Mouse (Mus musculus) lung, postnatal 4 days (tissue): Measurements from ENCODE around the gene Galnt9.

ENCODE experiments used
- DNase-seq, 2 experiments: peaks; one replicate each; pipeline ENCODE4 v3.0.0; 2021

Galnt9 gene

DNA sequence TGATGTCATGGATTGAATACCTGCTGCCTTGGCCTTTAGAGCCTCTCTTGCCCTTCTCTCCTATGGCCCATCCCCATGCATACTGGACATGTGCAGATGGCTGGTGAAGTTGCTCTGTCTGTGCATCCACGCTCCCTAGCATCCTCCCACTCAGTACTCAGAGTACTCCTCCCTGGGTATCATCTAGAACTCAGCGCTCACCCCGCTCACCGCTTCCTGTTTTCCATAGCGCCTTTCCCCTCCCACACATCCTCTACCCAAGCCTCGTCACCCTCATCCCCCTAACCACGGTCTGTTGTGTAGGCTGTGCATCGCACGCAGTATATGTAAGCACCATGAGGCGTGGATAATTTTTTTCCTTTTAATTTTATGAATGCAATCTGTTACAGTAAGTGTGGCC is 51.2 kb downstream of the Galnt9 start:
- DNase-seq, result no peak

DNA sequence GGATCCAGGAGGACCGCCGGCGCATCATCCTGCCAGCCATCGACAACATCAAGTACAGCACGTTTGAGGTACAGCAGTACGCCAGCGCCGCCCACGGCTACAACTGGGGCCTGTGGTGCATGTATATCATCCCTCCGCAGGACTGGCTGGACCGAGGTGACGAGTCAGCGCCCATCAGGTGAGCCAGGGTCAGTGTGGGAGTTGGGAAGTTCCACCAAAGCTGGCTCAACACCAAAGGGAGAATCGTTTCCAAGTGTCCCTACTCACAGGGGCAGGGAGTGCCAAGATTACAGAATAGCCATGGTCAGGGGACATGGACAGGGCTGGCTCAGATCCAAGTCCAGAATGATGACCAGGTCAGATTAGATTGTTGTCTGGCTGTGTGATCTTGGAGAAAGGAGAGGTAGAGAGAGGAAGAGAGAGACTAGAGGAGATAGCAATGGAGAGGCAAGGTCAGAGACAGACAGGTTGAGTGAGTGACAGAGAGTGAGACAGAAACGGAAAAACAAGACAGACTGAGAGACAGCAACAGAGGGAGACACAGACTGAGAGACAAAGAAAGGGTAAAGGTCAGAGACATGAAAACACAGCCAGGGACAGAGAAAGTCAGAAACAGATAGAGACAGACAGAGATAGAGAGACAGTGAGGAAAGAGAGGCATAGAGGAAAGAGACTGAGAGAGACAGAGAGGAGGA is 52.1 kb downstream of the Galnt9 start:
- DNase-seq, result no peak

DNA sequence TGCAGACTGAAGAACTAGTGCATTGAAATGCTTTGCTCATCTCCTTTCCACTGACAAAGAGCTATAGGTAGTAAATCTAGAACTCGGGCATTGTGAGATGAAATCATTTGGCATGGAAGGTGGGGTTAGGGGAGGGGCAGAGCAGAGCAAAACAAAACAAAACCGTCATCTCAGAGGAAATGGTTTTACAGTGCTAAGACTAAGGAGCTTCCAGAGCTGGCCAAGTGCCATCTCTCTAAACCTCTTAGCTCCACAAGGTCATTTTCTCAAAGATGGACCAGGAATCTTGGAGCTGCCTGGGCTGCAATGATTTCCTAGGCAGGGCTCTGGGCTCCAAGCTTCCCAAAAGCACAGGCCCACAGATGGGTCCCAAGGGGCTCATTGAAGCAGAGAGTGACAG is 53.3 kb downstream of the Galnt9 start:
- DNase-seq, result no peak

DNA sequence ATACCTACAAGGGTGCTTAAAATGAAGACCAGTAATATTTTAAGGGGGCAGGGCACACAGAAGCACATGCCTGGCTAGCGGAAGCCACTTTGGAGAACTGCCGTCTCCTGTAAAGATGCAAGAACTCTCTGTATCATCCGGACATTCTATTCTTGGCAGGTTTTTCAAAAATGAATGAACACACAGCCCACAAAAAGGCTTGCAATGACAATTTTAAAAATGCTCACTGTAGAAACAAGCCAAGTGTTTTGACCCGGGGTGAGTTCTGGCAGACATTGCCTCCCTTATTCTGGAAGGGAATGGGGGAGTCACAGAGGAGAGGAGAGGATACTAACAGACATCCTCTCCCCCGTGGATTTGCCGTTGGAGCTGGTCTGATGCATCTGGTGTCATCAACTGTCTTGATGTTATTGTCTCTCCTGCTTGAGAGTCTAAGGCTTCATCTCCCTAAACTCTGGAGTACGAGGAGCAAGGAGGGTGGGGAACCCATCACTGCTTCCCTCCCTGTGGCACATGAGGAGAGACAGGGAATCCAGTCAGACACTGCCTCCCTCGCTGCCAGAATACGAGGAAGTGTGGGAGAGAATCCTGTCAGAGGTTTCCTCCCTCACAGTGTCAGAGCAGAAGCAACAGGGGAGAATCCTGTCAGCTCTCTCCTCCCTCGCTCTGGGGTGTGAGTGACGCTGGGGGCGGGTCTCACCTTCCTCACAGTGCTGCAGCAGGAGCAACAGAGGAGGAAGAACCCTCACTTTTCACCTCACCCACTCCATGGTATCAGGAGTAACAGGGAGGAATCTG is 54.3 kb downstream of the Galnt9 start:
- no peak for DNase-seq

DNA sequence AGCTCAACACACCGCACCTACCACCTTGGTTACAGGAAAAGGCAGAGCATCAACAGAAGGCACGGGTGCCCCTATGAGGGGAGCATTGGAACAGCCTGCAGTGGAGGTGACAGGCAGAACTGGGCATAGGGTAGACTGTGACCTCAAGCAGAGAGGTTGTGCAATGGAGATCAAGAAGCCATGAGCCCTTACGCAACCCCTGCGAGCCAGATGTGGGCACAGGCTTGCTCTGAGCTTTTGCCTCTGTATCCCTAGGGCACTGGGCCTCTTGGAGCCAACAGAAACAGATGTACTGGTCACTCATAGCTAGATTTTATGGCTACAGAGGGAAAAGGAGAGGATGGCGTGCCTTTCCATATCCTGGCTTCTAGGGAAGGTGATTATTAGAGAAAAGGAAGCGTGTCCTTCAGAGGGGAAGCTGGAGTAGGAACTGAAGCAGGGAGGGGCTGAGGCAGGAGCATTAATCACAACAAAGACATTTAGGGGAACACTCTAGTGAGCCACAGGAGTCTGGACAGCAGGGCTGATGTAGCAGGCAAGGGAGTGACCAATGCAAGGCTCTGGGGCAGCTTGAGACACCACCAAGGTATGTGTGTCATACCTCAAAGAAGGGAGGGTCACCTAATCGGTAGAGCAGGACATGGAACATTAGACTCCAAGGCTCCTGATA is 59.0 kb downstream of the Galnt9 start:
- no peak for DNase-seq

DNA sequence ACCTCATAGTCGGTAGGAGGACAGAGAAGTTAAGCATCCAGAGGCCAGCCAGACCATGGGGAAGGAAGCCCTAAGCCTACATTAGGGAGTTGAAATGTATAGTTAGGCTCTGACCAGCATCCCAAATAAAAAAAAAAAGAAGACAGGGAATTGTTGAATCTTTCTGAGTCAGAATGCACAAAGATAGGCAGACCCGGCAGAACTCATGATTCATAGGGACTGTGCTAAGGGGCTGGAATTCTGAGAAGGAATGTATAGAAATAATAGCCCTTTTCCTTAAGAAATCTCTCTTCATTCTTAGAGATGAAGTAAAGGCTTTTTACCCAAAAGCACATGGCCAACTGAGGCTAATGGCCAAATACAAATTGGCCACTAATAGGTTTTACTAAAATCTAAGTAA is 60.2 kb downstream of the Galnt9 start:
- DNase-seq, result no peak

DNA sequence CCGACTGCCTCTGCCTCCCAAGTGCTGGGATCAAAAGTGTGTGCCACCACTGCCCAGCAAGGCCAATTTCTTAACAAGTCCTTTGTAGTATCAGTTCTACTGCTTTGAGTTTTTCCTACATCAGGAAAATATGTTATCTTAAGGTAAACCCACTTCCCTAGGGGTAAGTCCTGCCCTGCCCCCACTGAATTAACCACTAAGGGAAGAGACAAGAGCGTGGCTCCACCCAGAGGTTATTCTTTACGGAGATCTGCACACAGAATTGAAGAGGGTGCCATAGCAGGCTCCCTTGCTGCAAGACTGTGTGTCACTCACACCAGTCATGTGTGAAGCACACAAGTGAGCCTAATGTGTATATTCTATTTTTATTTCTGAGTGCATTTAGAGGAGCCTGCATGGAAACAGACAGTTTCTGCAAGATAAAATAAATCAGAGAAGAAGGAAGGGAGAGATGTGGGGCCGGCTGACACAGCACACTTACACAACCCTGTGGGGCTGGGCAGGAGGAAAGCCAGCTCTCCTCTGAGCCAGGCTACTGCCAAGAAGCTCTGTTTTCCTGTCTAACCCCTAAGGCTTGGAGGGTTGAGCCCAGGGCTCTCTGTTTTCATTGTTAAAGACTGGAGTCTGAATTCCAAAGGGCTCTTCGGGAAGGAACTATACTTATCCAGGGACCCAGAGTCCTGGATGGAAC is 61.5 kb downstream of the Galnt9 start:
- no peak for DNase-seq

DNA sequence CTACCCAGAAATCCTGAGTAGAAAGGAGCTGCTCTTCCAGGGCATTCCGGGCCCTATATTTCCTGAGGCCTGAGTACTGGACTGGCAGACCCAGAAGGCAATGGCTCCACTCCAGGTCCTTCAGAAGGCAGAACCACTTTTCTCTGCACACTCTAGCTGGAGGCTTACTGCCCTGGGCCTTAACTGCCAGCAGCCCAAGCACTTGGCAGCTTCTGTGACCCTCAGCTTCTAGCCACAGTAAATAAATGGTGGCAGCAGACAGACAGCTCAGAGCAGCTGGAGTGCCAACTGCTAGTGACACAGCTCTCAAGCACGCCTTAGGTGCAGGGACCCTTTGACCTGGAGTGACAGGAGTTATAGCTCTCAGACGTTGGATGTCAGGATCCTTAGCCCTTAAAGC is 63.6 kb downstream of the Galnt9 start:
- no peak for DNase-seq

DNA sequence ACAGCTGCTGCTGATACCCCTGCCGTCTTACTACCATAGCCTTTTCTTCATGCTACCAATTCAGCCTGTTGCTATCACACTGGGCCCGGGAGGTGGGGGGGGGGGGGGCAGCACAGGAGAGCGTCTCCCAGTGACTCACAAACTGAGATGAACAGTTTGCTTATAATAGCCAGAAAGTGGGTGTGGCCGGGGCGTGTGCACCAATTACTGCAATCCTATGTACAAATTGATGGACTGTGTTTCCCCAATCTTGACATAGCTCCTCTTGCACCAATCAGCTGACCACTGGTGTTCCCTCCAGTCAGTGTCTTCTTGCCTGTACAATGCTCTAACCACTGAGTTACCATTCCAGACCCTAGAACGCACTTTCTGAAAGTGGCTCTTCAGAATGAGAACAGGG is 64.2 kb downstream of the Galnt9 start:
- no peak for DNase-seq

DNA sequence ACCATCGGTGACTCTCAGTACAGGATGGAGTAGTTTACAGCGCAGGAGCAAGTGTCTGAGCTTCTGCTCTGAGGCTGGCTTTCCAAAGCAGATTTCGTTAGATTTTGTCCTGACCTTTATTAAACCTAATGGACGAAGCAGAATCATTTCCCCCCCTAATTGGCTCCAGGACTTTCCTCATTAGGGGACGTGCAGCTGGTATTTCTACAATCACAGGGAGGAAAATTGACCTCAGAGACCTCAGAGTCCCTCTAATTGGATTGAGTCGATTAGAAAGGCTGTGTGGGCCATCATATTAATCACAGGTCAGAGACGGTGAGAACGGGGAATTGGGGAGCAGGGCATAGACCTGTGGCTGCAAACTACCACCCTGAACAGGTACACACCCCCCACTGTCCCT is 64.8 kb downstream of the Galnt9 start:
- no peak for DNase-seq

DNA sequence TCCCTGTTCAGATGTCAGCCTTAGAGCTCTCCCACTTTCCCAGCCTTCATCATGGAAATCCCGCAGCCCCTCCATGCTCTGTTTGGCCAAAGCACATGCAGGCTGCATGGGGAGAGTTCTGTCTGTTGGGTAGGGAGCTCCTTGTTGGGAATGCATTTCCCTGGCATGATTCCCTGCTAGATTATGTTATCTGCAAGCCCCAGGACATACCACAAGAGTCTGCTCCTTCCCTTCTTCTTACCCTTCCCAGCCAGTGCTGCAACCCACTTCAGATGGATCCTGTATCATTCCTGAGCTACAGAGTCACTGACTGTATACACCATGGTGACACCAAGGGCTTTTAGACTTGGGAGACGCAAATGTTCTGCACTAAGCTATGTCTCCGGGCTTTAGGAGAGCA is 65.3 kb downstream of the Galnt9 start:
- no peak for DNase-seq

DNA sequence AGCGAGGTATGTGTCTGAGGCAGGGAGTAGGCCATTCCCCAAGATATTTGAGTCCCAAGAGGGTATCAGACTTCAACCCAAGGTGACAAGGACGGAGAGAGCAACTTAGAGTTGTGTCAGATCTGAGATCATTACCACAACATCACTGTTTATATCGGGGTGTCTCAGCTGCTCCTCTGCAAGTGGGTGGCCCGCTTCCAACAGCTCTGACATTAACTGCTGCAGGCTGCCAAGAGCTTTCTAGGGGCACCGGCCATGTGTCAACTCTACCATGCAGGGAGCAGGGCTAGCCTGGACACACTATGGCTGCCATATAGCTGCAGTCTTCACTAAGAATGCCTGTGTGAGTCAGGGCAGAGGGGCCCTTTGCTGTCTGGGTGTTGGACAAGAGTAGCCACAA is 65.7 kb downstream of the Galnt9 start:
- DNase-seq, result no peak

DNA sequence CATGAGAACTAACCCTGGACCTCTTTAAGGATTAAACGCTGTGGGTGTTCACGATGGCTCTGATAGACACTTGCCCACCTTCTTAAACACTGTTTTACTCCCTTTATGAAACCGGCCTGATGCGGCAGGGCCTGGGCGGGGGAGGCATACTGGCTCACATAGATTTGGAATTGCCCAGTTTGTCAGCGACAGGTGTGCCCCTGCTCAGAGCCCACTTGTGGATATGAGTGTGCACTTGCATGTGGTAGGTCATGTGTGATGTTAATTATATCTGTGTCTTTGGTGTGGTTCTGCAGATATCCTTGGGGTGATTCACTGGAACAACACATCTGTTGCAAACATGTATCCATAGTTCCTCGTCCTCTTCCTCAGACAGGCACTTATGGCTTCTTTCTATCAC is 66.3 kb downstream of the Galnt9 start:
- no peak for DNase-seq

DNA sequence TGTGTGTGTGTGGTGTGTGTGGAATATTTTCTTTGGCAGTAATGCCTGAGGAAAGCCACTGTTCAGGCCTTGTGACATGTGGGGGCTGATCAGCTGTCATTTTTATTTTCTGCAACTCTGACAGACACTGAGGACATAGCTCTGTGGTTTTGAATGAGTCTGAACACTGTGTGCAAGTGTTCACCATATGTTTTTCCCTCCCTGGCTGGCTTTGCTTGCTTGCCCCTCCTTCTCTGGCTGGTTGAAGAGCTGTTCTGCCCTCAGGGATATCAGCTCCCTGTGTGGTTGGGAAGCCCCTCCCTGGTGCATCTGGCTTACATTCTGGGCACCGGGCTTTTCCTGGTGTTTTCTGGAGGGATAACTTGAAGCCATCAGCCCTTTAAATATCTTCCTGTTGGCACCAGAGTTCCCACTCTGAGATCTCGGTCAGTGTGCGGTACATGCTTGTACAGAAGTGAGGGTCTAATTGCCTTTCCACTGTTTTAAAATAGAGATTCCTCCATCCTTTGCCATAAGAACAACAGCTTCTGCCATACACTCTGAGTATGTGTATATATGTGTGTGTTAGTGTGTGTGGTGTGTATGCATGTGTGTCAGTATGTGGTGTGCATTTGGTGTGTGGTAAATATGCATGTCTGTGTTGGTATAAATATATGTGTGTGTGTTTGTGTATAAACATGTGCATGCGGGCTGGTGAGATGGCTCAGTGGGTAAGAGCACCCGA is 67.4 kb downstream of the Galnt9 start:
- no peak for DNase-seq

DNA sequence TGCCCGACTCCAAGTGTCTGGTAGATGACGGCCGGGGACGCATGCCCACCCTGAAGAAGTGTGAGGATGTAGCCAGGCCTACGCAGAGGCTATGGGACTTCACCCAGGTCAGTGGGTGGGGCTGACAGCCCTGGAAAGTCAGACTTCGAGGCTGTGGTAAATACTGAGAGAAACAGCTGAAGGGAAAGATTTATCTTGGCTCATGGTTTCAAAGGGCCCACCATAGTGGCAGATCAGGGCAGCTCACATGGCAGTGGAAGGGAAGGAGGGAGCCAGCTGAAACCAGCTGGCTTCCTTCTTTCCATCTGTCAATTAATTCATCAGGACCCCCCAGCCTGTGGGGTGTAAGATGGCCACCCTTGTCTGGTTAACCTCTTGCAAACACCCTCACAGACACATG is 75.1 kb downstream of the Galnt9 start:
- no peak for DNase-seq

DNA sequence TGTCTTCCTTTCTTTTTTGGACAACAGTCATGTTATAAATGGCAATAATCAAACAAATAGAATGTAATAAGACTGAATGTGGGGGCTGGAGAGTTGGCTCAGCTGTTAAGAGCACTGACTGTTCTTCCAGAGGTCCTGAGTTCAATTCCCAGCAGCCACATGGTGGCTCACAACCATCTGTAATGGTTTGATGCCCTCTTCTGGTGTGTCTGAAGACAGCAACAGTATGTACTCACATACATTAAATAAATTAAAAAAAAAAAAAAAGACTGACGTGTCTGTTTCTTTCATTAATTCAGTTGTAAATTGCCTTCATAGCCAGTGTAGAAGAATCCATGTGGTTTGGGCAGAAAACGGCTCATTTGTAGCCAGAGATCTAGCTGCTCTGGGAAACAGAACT is 80.2 kb downstream of the Galnt9 start:
- DNase-seq, result no peak

DNA sequence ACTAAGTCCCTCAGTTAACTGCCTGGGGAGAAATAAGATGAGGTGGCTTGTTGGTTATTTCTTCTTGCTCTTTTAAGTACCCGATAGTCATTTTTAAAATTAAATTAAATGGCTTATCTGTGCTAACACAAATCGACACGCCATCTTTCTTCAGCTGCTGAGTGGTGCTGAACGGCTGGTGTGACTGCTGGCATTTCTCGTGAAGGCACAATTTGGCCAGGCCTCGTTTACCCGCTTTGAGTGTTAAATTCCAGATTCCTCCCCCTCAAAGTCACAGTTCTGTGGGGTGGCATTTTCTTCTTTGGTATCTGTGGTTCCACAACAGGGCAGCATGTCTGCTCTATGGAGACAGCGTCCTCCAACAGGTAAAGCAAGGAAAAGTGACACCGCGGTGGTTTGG is 83.2 kb downstream of the Galnt9 start:
- DNase-seq, result no peak

DNA sequence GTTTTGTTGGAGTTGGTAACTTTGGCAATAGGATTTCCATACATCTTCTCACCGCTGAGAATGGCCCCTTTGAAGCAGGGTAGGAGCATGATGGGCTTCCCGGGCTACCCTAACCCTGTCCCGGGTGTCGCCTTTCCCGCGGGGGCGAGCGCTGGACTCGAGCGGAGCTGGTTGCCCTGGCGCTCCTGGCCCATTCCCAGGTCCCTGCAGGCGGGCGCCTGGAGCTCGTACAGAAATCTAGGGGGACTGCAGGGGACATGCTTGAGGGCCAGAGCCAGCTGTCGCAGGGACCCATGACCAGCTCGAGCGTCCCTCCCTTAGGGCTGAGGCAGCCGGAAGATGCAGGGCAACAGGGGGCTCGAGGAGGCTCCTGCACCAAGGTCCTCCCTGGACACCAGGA is 84.0 kb downstream of the Galnt9 start:
- DNase-seq, result no peak

DNA sequence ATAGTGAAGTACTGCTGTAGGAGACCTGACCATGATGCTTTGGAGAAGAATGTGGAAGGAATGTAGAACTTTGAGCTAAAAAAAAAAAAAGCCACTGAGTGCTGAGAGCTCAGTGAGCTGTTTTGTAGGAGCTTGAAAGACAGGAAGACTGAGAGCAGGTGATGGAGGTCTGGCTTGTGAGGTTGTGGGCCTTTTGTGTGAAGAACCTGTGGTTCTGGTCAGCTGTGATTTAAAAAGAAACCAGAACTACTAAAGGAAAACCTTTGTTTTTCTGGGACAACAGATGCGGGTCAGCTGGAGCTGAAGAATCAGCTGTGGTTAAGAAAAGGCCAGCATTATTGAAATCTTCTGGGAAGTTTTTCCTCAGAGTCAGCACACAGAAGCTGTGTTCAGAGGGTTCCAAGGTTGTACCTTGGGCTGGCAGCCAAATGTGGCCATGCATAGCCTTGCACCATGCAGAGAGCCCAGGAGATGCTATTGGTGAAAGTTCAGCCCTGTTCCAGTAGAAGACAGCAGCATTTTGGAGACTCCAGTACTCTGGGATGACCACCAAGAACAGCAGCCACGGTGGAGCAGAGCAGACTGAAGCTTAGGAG is 85.5 kb downstream of the Galnt9 start:
- no peak for DNase-seq

DNA sequence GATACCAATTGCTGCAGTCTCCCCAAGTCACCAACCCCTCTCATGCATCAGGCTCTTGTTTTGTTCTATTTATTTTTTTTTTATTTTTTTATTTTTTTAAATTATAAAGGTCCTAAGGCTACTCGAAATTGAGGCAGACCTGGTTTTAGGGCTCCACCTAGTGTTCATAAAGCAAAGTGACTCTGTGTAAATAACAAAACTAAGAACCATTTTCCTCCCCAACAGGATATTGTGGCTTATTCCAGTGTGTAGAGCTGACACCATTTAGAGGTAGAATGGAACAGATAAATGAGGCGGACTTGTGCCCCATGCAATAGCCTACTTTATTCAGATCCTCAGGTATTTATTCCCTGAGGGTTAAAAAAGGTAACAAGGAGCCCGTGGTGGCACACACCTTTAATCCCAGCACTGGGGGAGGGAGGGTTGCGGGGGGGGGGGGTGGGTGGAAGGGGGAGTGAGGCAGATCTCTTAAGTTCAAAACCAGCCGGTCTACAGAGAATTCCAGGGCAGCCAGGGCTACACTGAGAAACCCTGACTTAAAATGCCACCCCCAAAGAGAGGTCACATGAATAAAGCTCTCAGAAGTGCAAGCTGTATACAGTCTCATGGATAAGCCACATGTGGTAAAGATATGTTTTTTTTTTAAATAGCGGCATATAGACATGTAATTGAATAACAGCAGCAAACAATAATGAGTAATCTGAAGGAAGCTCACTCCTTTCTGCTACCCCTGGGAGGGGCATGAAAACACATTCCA is 92.0 kb downstream of the Galnt9 start:
- DNase-seq, result no peak

DNA sequence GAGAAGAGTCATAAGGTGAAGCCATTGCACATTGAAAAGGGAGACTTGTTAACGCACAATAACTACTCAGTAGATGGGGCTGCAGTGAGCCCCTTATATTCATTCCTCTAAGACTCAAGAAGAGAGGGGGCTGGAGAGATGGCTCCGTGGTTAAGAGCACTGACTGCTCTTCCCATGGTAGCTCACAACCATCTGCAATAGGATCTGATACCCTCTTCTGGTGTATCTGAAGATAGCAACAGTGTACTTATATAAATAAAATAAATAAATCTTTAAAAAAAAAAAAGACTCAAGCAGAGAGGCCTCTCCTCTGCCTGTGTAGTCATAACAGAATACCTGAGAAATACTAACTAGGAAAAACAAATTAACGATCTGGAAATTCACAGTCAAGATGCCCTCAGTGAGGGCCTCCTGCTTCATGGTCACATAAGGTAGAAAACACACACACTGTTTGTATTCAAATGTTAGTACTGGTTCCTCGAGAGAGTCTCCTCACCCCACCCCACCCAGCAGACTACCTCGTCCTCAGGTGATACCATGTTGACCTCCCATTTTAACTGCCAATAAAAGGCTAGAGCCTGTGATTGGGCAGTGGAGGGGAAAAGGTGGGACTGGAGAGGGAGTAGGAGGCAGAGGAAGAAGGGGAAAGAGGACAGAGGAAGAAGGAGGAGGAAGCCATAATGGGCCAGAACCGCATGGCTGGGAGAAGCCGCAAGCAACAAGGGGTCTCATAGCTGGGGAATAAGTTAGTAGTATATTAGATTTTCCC is 94.3 kb downstream of the Galnt9 start:
- DNase-seq, result no peak
